13 mouse cellular contexts compared by ENCODE assay signal in genomic region chr1:182500843-182501242, GRCm38 (mm10). TPM values are rescaled to one million over a fixed set of nuclear protein-coding genes. Genes with fewer than 3 reads are reported as not detected.
DNase-seq lines count a peak whose midpoint lies in the region; ATAC-seq and TF ChIP-seq lines count a peak whose summit lies in the region.
"Had no signal": no experiment of that assay in that cellular context is flagged by ENCODE, and none has a peak within 500 bp of the region (broad histone marks: within the 10 kb centered on the region; RNA-seq: fewer than 3 reads in every experiment).

No protein-coding gene starts in this region.

- 0 out of 2 replicates have a peak, but pooled peaks have one; percentile 43 for TF ChIP-seq EP300 in ES-Bruce4 (IDR thresholded peaks at IDR 0.05; ENCODE audit: insufficient read depth, low read depth, low read length)

- H3K27me3 ChIP-seq in heart, embryonic 16.5 days (ENCODE audit: control insufficient read depth, insufficient read depth, low read length): no peaks in the 10 kb centered on the region
- H3K27me3 ChIP-seq in liver, embryonic 15.5 days: no peaks in the 10 kb centered on the region
- no peaks in the 10 kb centered on the region for H3K27me3 ChIP-seq in ES-Bruce4 (ENCODE audit: control insufficient read depth, insufficient read depth, low read length, poor library complexity, severe bottlenecking)
- H3K27me3 ChIP-seq: embryonic facial prominence, embryonic 15.5 days; neural tube, embryonic 12.5 days had no signal

- H3K4me1 ChIP-seq in heart, embryonic 16.5 days (ENCODE audit: control insufficient read depth, insufficient read depth, low read length): peaks cover 82% of the 10 kb centered on the region
- H3K4me1 ChIP-seq in liver, embryonic 15.5 days (replicated peaks): peaks cover 52% of the 10 kb centered on the region
- H3K4me1 ChIP-seq in ES-Bruce4 (ENCODE audit: control insufficient read depth, insufficient read depth, low read length): peaks cover 12% of the 10 kb centered on the region

- TF ChIP-seq POLR2A in ES-Bruce4 (IDR thresholded peaks at IDR 0.05; ENCODE audit: insufficient read depth, low read length): no peak
- no peak for TF ChIP-seq POLR2A in brain, embryonic 14.5 days (IDR thresholded peaks at IDR 0.05; ENCODE audit: borderline replicate concordance, extremely low read depth, insufficient read depth, insufficient read length, poor library complexity, severe bottlenecking)

- ATAC-seq in heart, embryonic 16.5 days (replicated peaks; ENCODE audit: extremely low read depth, insufficient read depth, low FRiP score): no peak
- no peak for ATAC-seq in liver, embryonic 15.5 days (ENCODE audit: insufficient read depth)
- ATAC-seq: hindbrain, embryonic 16.5 days had no signal

- no peaks in the 10 kb centered on the region for H3K9me3 ChIP-seq in heart, embryonic 16.5 days (replicated peaks; ENCODE audit: control insufficient read depth, low read length)
- no peaks in the 10 kb centered on the region for H3K9me3 ChIP-seq in liver, embryonic 15.5 days (replicated peaks)
- H3K9me3 ChIP-seq in ES-Bruce4 (replicated peaks; ENCODE audit: control insufficient read depth, insufficient read depth, low read length, poor library complexity, severe bottlenecking): no peaks in the 10 kb centered on the region
- H3K9me3 ChIP-seq: embryonic facial prominence, embryonic 15.5 days; G1E; neural tube, embryonic 12.5 days had no signal

- WGBS in heart, embryonic 16.5 days: 77% methylated on average over 4 of the region's 4 CpGs
- 63% methylated on average over 4 of the region's 4 CpGs for WGBS in liver, embryonic 15.5 days (ENCODE audit: insufficient replicate concordance)

- peak overlapping the region; percentile 75; the same call in 1 of the 2 replicates for H3K27ac ChIP-seq in heart, embryonic 16.5 days (ENCODE audit: low read length)
- peak overlapping the region; percentile 76; the same call in 1 of the 2 replicates for H3K27ac ChIP-seq in liver, embryonic 15.5 days (replicated peaks)
- H3K27ac ChIP-seq in ES-Bruce4 (ENCODE audit: insufficient read depth, low read length): no peak overlapping the region
- H3K27ac ChIP-seq: embryonic facial prominence, embryonic 15.5 days; neural tube, embryonic 12.5 days had no signal

- no peak overlapping the region for H3K9ac ChIP-seq in heart, embryonic 16.5 days (ENCODE audit: low read length)
- H3K9ac ChIP-seq in liver, embryonic 15.5 days: no peak overlapping the region
- no peak overlapping the region for H3K9ac ChIP-seq in ES-Bruce4 (ENCODE audit: low read depth, poor library complexity, severe bottlenecking)
- H3K9ac ChIP-seq: embryonic facial prominence, embryonic 15.5 days; neural tube, embryonic 12.5 days had no signal

- no peak for TF ChIP-seq CTCF in ES-Bruce4 (IDR thresholded peaks at IDR 0.05; ENCODE audit: low read depth, low read length)
- no peak for TF ChIP-seq CTCF in brain, embryonic 14.5 days (IDR thresholded peaks at IDR 0.05; ENCODE audit: borderline replicate concordance, extremely low read depth, insufficient read depth, insufficient read length)

- H3K4me2 ChIP-seq in heart, embryonic 16.5 days (ENCODE audit: low read depth, low read length): no peak overlapping the region
- H3K4me2 ChIP-seq in liver, embryonic 15.5 days: no peak overlapping the region
- H3K4me2 ChIP-seq: embryonic facial prominence, embryonic 15.5 days; neural tube, embryonic 12.5 days had no signal

- no peak for DNase-seq in heart, postnatal 4 days
- DNase-seq in liver: no peak
- DNase-seq in brain, embryonic 14.5 days (ENCODE audit: low read depth): peak; percentile 33
- DNase-seq in right cerebral cortex, adult 2 months (ENCODE audit: low spot score in 2 of 2): no peak
- DNase-seq: cerebellum, postnatal 25 days; right cerebral cortex, adult 18-20 months had no signal

- no peak overlapping the region for H3K4me3 ChIP-seq in heart, embryonic 16.5 days (ENCODE audit: low read length)
- no peak overlapping the region for H3K4me3 ChIP-seq in liver, embryonic 15.5 days (replicated peaks)
- no peak overlapping the region for H3K4me3 ChIP-seq in ES-Bruce4 (ENCODE audit: low read depth, low read length)
- H3K4me3 ChIP-seq: embryonic facial prominence, embryonic 15.5 days; neural tube, embryonic 12.5 days had no signal

- no peaks in the 10 kb centered on the region for H3K36me3 ChIP-seq in heart, embryonic 16.5 days (ENCODE audit: control insufficient read depth, insufficient read depth)
- no peaks in the 10 kb centered on the region for H3K36me3 ChIP-seq in liver, embryonic 15.5 days (replicated peaks)
- H3K36me3 ChIP-seq in ES-Bruce4 (ENCODE audit: control insufficient read depth, insufficient read depth, low read length, poor library complexity, severe bottlenecking): no peaks in the 10 kb centered on the region
- H3K36me3 ChIP-seq: G1E had no signal

RNA-seq across cellular contexts. Expression of gene Capn2, which starts 16.6 kb away (rescaled TPM):
- polyA plus RNA-seq in heart, embryonic 16.5 days (2015; fragmentation: Nextera tagmentation; extraction: Ambion mirVana): 91.1 and 91.7 TPM in 2 replicates
- 10 to 100 TPM; 86.6 to 89.9 TPM for total RNA-seq in heart, postnatal 4 days (2021)
- polyA plus RNA-seq in liver, embryonic 15.5 days (2015; fragmentation: Nextera tagmentation; extraction: Ambion mirVana): 24.1 and 26.1 TPM in 2 replicates
- polyA plus RNA-seq in ES-Bruce4 (2011; ENCODE audit: insufficient read depth, insufficient read length, low read depth, missing spikeins): 60.5 and 61.1 TPM in 2 replicates
- polyA plus RNA-seq in brain, embryonic 14.5 days (2012; rRNA removed): 39.5 and 56.5 TPM in 2 replicates
- polyA plus RNA-seq: G1E had no signal
